Comparison of ENCODE assay signal across 21 mouse cellular contexts in genomic region chr12:105001317-105001716, GRCm38 (mm10). TPM values are rescaled to one million over a fixed set of nuclear protein-coding genes. Genes with fewer than 3 reads are reported as not detected.
DNase-seq lines count a peak whose midpoint lies in the region; ATAC-seq and TF ChIP-seq lines count a peak whose summit lies in the region.
"Had no signal": no experiment of that assay in that cellular context is flagged by ENCODE, and none has a peak within 500 bp of the region (broad histone marks: within the 10 kb centered on the region; RNA-seq: fewer than 3 reads in every experiment).

No protein-coding gene starts in this region.

- in situ Hi-C loops in Patski (cut with MboI; ENCODE audit: low pct_unique_long_range_greater_than_20kb), result no loop called here

- H3K4me2 ChIP-seq in kidney, postnatal 0 days (ENCODE audit: low read length), result no peak overlapping the region
- H3K4me2 ChIP-seq in kidney, embryonic 15.5 days, result no peak overlapping the region
- H3K4me2 ChIP-seq in liver, embryonic 16.5 days (ENCODE audit: low read depth, low read length), result no peak overlapping the region
- H3K4me2 ChIP-seq: embryonic facial prominence, embryonic 12.5 days; forebrain, embryonic 15.5 days; hindbrain, embryonic 12.5 days; intestine, embryonic 15.5 days; limb, embryonic 12.5 days; midbrain, embryonic 11.5 days; neural tube, embryonic 13.5 days; stomach, embryonic 15.5 days had no signal

- H3K9me3 ChIP-seq in kidney, postnatal 0 days (replicated peaks; ENCODE audit: low read length), result no peaks in the 10 kb centered on the region
- no peaks in the 10 kb centered on the region for H3K9me3 ChIP-seq in kidney, embryonic 15.5 days (replicated peaks)
- no peaks in the 10 kb centered on the region for H3K9me3 ChIP-seq in liver, embryonic 16.5 days (replicated peaks; ENCODE audit: control insufficient read depth, low read length)
- H3K9me3 ChIP-seq: embryonic facial prominence, embryonic 12.5 days; forebrain, embryonic 10.5 days; forebrain, embryonic 15.5 days; hindbrain, embryonic 12.5 days; intestine, embryonic 15.5 days; limb, embryonic 12.5 days; neural tube, embryonic 13.5 days; stomach, embryonic 15.5 days had no signal

- 73% methylated on average over 9 of the region's 9 CpGs for WGBS in kidney, postnatal 0 days
- 80% methylated on average over 9 of the region's 9 CpGs for WGBS in kidney, embryonic 15.5 days
- 38% methylated on average over 9 of the region's 9 CpGs for WGBS in liver, embryonic 16.5 days (ENCODE audit: insufficient replicate concordance)

- POLR2A ChIA-PET in Patski (lab: Charles Lee), result interaction anchor here (0.7 kb wide), 1 partner anchor 25 kb away, joined by 3 read pairs; no protein-coding TSS in a partner anchor

- no peak overlapping the region for H3K9ac ChIP-seq in kidney, postnatal 0 days (ENCODE audit: low read depth, low read length)
- H3K9ac ChIP-seq in kidney, embryonic 15.5 days, result no peak overlapping the region
- no peak overlapping the region for H3K9ac ChIP-seq in liver, embryonic 16.5 days (ENCODE audit: low read depth, low read length)
- H3K9ac ChIP-seq: embryonic facial prominence, embryonic 12.5 days; forebrain, embryonic 15.5 days; hindbrain, embryonic 12.5 days; intestine, embryonic 15.5 days; limb, embryonic 12.5 days; neural tube, embryonic 13.5 days; stomach, embryonic 15.5 days had no signal

- peaks cover 15% of the 10 kb centered on the region for H3K4me1 ChIP-seq in kidney, postnatal 0 days (replicated peaks; ENCODE audit: insufficient read depth, low read length)
- peaks cover 15% of the 10 kb centered on the region for H3K4me1 ChIP-seq in kidney, embryonic 15.5 days
- peaks cover 38% of the 10 kb centered on the region for H3K4me1 ChIP-seq in brown adipose tissue, adult 24 weeks (ENCODE audit: control insufficient read depth, insufficient read depth, insufficient read length, low read length)
- peaks cover 98% of the 10 kb centered on the region for H3K4me1 ChIP-seq in liver, embryonic 16.5 days (ENCODE audit: control insufficient read depth, low read depth, low read length)
- H3K4me1 ChIP-seq: forebrain, embryonic 15.5 days had no signal

- no peak for TF ChIP-seq CTCF in kidney, postnatal 0 days (IDR thresholded peaks at IDR 0.05; ENCODE audit: low read depth)
- TF ChIP-seq CTCF in Patski (IDR thresholded peaks at IDR 0.05), result no peak

- no peaks in the 10 kb centered on the region for H3K27me3 ChIP-seq in kidney, postnatal 0 days (ENCODE audit: insufficient read depth, low read length)
- H3K27me3 ChIP-seq in kidney, embryonic 15.5 days, result peaks cover 9% of the 10 kb centered on the region; the same call in 1 of the 2 replicates
- H3K27me3 ChIP-seq in Patski, result no peaks in the 10 kb centered on the region
- H3K27me3 ChIP-seq in liver, embryonic 16.5 days (ENCODE audit: control insufficient read depth, insufficient read depth, low read depth, low read length), result no peaks in the 10 kb centered on the region
- H3K27me3 ChIP-seq: forebrain, embryonic 15.5 days; intestine, embryonic 15.5 days; stomach, embryonic 15.5 days had no signal

- no peak overlapping the region for H3K4me3 ChIP-seq in kidney, postnatal 0 days (replicated peaks; ENCODE audit: low read depth, low read length)
- H3K4me3 ChIP-seq in kidney, embryonic 15.5 days (replicated peaks), result no peak overlapping the region
- no peak overlapping the region for H3K4me3 ChIP-seq in brown adipose tissue, adult 24 weeks (ENCODE audit: insufficient read depth, low read depth, low read length)
- H3K4me3 ChIP-seq in liver, embryonic 16.5 days (ENCODE audit: low read depth, low read length), result no peak overlapping the region
- H3K4me3 ChIP-seq: embryonic facial prominence, embryonic 12.5 days; forebrain, embryonic 10.5 days; forebrain, embryonic 15.5 days; hindbrain, embryonic 12.5 days; intestine, embryonic 15.5 days; limb, embryonic 12.5 days; neural tube, embryonic 13.5 days; stomach, embryonic 15.5 days had no signal

- DNase-seq in kidney, postnatal 0 days (ENCODE audit: low spot score), result no peak
- DNase-seq in Patski (ENCODE audit: low read depth, low spot score) (no peak), MN1 (ENCODE audit: low spot score) (no peak)
- DNase-seq in embryo, embryonic 9.5 days (ENCODE audit: extremely low spot score), result no peak
- no peak for DNase-seq in spleen, adult 12 weeks (ENCODE audit: low spot score)
- DNase-seq: cerebellum, adult 8-10 months; cerebellum, postnatal 25 days had no signal

- no peak for ATAC-seq in kidney, postnatal 0 days (replicated peaks; ENCODE audit: low FRiP score, low read depth)
- no peak for ATAC-seq in kidney, embryonic 15.5 days (replicated peaks; ENCODE audit: low FRiP score)
- ATAC-seq in Patski, result peak; percentile 3
- no peak for ATAC-seq in liver, embryonic 16.5 days (ENCODE audit: low read depth)
- ATAC-seq: forebrain, embryonic 15.5 days; hindbrain, postnatal 0 days; midbrain, embryonic 16.5 days had no signal

- no peaks in the 10 kb centered on the region for H3K36me3 ChIP-seq in kidney, postnatal 0 days (ENCODE audit: insufficient read depth, low read length)
- H3K36me3 ChIP-seq in kidney, embryonic 15.5 days, result no peaks in the 10 kb centered on the region
- no peaks in the 10 kb centered on the region for H3K36me3 ChIP-seq in liver, embryonic 16.5 days (ENCODE audit: control insufficient read depth, insufficient read depth)
- H3K36me3 ChIP-seq: embryonic facial prominence, embryonic 12.5 days; forebrain, embryonic 10.5 days; forebrain, embryonic 15.5 days; hindbrain, embryonic 12.5 days; intestine, embryonic 15.5 days; limb, embryonic 12.5 days; neural tube, embryonic 13.5 days; stomach, embryonic 15.5 days had no signal

- peak overlapping the region; percentile 19; the same call in 1 of the 2 replicates for H3K27ac ChIP-seq in kidney, postnatal 0 days
- no peak overlapping the region for H3K27ac ChIP-seq in kidney, embryonic 15.5 days
- peak overlapping the region; percentile 24 for H3K27ac ChIP-seq in brown adipose tissue, adult 24 weeks (replicated peaks; ENCODE audit: low read depth, low read length)
- H3K27ac ChIP-seq in liver, embryonic 16.5 days (ENCODE audit: low read length), result peak overlapping the region; percentile 50
- H3K27ac ChIP-seq: embryonic facial prominence, embryonic 12.5 days; forebrain, embryonic 10.5 days; forebrain, embryonic 15.5 days; hindbrain, embryonic 12.5 days; hindbrain, postnatal 0 days; intestine, embryonic 15.5 days; limb, embryonic 12.5 days; neural tube, embryonic 13.5 days; stomach, embryonic 15.5 days had no signal

- CTCF ChIA-PET in Patski (lab: Charles Lee), result interaction anchor here (0.9 to 1.8 kb wide), 8 partner anchors 11 to 47 kb away, joined by 3 to 4 read pairs (median 3); no protein-coding TSS in a partner anchor

RNA-seq across cellular contexts. Expression of gene Syne3, which starts 8.3 kb away (rescaled TPM):
- 1.0 and 1.3 TPM in 2 replicates for polyA plus RNA-seq in kidney, postnatal 0 days (2015; fragmentation: Nextera tagmentation; extraction: Ambion mirVana)
- 0.82 TPM in 2 replicates for polyA plus RNA-seq in kidney, embryonic 15.5 days (2015; fragmentation: Nextera tagmentation; extraction: Ambion mirVana)
- 14.2 TPM for polyA plus RNA-seq in Patski (2021)
- polyA plus RNA-seq in brown adipose tissue, adult 24 weeks (2012; ENCODE audit: insufficient read depth, insufficient read length, missing spikeins), result 2.8 and 3.3 TPM in 2 replicates
- polyA plus RNA-seq in liver, embryonic 16.5 days (2015; fragmentation: Nextera tagmentation; extraction: Ambion mirVana), result 2.8 TPM in 2 replicates
- polyA plus RNA-seq: midbrain, embryonic 11.5 days had no signal

RNA-seq across cellular contexts. Expression of gene Glrx5, which starts 31.2 kb away (rescaled TPM):
- polyA plus RNA-seq in kidney, postnatal 0 days (2015; fragmentation: Nextera tagmentation; extraction: Ambion mirVana), result 222 and 225 TPM in 2 replicates
- 159 and 184 TPM in 2 replicates for polyA plus RNA-seq in kidney, embryonic 15.5 days (2015; fragmentation: Nextera tagmentation; extraction: Ambion mirVana)
- polyA plus RNA-seq in Patski (2021), result 88.8 TPM
- polyA plus RNA-seq in brown adipose tissue, adult 24 weeks (2012; ENCODE audit: insufficient read depth, insufficient read length, missing spikeins), result 123 and 149 TPM in 2 replicates
- 424 and 446 TPM in 2 replicates for polyA plus RNA-seq in liver, embryonic 16.5 days (2015; fragmentation: Nextera tagmentation; extraction: Ambion mirVana)
